Mouse (Mus musculus) cerebellum, adult 9-11 months (tissue): ENCODE measurements around the gene Tmem50b.
A peak's percentile ranks its signal among the peaks of the same experiment; 100 is the strongest.

Experiments
- DNase-seq: peaks from one replicate; pipeline ENCODE4 v3.0.0; 2022

Tmem50b gene

DNA sequence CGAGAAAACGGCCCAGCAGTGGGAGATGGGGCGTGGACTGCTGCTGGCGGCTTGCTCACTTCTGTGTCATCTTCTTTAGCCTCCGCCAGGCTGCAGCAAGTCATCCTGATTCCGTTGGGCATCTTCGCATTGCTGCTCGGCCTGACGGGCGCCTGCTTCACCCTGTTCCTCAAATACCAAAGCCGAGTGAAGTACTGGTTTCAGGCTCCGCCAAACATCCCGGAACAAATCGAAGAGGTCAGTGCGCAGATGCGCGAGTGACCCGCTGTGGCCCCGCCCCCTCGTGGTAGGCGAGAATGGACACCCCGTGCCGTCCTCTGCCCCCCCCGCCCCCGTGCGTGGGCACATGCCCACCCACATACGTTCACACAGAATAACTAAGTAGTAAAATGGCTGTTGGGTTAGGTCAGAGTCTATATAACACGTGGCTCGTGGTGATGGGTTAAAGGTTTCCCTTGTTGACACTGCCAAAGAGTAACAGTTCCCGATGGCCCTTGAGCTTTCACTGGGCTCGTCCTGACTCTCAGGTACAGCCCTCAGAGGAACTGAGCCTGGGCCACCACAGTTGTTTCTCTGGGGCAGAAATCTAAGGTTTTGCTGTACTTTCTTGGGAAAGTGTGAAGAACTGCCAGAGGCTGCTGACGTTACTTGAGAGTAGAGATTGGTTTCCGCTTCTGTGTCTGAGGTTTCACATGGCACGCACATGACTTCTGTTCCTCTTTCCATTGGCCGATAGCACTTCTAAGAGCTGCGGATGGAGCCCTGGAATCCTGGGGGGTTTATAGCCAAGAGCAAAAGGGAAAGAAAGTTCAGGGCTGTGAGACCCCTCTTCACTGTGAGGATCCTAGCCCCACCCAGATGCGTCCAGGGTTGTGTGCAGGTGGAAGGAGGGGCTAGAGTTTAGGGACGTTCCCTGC is 35.8 kb downstream of the Tmem50b start:
- no peak for DNase-seq

DNA sequence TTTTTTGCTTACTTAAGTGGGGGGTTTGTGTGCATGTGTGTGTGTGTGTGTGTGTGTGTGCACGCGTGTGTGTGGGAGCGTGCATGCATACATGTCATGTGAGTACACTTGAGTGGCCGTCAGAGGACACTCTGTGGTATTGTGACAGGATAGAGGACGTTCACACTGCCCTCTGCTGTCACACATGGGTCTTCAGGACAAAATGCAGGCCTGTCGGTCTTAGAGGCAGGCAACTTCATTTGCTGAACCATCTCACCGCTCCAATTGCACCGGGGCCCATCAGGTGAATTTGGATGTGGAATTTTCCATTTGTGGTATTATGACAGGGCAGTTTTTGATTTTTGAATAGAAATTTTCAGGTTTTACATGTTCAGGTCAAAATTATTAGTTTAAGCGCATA is 36.5 kb downstream of the Tmem50b start:
- peak; percentile 23 for DNase-seq

GRCm38 (mm10) chr16:91557693-91558092 is 39.9 kb downstream of the Tmem50b start:
- DNase-seq = no peak

DNA sequence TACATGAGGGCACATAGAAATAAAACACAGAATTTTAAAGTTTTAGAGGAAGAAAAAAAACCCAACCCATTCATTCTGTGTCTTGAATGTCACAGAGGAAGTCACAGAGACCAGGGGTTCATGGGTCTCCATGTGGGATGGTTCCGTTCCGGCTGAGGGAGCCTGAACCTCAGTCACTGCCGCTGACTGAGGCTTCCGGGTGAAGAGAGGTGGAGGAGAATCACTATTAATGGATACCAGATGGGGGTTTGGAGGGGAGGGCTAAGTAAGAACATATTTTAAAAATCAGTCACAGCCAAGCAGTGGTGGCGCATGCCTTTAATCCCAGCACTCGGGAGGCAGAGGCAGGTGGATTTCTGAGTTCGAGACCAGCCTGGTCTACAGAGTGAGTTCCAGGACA is 40.4 kb downstream of the Tmem50b start:
- DNase-seq = no peak

- DNase-seq = no peak
Observed at GRCm38 (mm10) chr16:91556659-91557058, 40.9 kb downstream of the Tmem50b start.

DNA sequence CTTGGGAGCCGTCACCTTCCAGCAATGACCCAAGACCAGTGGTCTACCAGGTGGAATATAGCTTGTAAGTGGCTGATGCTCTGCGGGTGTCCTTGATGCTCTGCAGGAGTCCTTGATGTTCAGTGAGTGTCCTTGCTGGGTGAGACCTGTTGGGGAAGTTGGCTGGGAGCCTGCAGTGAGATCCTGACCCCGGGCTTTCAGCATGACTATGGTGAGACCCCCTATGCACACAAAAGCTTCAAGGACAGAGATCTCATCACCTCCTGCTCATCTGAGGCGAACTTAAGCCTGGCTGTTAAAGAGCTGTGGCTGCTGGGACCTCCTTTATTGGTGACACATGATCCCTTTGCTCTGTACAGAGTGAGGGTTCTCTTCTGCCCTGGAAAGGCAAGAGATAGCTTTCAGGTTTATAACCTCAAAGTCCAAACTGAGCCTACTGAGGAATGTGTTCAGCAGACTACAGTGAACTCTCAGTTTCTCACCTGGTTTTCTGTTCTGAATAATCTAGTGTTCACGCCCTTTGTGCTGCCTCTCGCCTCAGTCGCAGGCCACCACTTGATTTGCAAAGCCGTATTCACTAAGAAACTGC is 42.5 kb downstream of the Tmem50b start:
- no peak for DNase-seq

GRCm38 (mm10) chr16:91553625-91554024 is 44.0 kb downstream of the Tmem50b start:
- peak; percentile 24 for DNase-seq

DNA sequence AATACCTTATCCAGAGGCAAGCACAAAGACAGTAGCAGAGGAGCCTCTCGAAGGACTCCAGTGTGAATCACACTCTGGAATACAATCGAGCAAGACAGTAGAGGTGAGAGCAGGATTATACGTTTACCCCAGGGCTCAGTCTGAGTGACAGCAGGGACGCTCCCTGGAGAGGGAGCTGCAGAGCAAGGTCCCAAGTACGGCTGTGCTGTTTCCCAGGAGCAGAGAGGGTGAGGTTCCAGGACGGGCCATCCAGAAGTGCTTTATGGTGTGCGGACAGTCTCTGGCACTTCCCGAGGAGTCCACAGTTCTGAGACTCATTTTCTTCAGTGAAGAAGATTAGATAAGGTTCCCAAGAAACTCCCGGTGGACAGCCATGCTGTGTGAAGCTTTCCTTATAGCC is 45.5 kb downstream of the Tmem50b start:
- DNase-seq = no peak

GRCm38 (mm10) chr16:91551081-91551524 is 46.5 kb downstream of the Tmem50b start:
- DNase-seq = no peak

GRCm38 (mm10) chr16:91549616-91550015 is 48.0 kb downstream of the Tmem50b start:
- no peak for DNase-seq

DNA sequence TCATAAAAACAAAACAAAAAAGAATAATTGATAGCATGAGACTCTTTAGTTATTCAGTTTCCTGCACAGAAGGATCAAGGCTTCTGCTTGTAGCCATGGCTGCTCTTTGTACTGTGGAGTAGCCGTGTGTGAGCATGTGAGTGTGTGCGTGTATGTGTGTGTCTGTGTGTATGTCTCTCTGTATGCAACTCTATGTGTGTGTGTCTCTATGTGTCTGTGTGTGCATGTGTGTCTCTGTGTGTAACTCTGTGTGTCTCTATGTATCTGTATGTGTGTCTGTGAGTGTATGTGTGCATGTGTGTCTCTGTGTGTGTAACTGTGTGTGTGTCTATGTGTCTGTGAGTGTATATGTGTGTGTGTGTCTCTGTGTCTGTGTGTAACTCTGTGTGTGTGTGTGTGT is 48.6 kb downstream of the Tmem50b start:
- no peak for DNase-seq

GRCm38 (mm10) chr16:91548586-91548985 is 49.0 kb downstream of the Tmem50b start:
- DNase-seq = no peak

GRCm38 (mm10) chr16:91547974-91548373 is 49.6 kb downstream of the Tmem50b start:
- DNase-seq = no peak

DNA sequence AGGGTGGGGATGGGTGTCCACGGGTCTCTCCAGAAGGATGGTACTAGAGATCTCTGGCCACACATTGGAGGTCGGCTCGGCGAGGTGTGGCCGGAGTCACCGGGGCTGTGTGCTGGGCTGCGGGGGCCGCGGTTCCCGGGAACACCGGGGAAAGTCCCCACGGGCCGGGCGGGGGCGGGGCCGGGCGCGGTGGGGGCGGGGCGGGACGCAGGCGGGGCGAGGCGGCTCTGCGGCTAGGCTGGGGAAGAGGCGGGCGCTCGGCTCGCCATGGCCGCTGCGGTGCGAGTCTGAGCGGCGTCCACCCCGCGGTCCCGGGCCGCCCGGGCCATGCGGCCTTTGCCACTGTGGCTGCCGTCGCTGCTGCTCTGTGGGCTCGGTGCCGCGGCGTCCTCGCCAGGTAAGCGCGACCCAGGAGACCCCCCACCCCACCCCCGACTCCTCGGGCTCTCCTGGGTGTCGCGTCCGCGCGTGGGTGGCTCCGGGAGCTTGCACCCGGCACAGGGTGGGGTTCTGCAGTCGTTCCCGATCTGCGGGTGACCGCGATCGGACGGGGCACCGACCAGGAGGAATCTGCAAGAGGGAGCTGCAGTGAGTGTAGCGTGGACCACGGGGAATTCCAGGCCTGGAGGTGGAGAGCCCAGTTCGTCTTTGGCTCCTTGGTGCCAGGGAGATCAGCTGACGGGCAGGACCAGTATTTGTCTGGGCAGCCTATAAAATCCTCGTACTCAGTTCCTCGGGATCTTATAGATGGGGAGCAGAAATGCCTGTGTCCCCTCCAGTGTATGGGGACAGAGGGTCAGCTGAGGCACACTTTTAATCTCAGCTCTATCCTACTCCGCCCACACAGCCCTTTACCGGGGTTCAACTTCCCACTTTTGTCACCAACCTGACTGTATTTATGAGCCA is 50.5 kb downstream of the Tmem50b start, which contains the start of gene Ifngr2:
TSS of gene Ifngr2 (plus strand) at position 237 of the 906 bp plus-strand sequence.
- peak; percentile 66 for DNase-seq

DNA sequence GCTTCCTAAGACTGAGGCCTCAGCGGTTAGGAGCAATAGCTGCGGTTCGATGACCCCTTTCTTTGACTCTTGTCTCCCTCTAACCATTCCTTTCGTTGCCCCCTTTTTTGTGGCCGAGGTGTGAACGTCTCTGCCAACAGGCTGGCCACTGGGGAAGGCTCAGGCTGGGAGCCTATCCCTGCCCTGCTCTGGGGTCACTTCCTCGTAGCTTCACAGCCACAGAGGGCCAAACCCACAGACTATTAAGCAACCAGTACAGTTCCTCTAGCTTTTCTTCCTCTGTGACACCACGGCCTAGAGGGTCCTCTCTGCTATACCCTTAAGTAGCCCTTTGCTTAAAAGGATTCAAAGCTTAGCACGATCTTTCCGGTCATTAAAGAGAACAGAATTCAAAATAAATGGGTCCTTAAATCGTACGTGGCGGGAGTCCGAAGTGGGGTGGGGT is 51.2 kb downstream of the Tmem50b start:
- peak; percentile 26 for DNase-seq

- DNase-seq = no peak
Observed at GRCm38 (mm10) chr16:91545597-91546281, 51.9 kb downstream of the Tmem50b start.

DNA sequence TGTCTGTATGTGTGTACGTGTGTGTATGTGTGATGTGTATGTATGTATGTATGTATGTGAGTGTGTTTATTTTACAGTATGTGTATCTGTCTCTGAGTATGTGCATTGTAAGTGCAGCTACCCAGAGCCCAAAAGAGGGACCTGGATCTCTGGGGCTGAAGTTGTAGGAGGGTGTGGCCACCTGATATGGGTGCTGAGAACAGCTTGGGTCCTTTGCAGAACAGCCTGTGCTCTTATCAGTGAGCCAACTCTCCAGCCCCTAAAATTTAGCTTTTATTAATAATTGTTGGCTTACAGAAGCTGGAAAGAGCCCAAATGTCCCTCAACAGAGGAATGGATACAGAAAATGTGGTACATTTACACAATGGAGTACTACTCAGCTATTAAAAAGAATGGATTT is 54.0 kb downstream of the Tmem50b start:
- DNase-seq = no peak

DNA sequence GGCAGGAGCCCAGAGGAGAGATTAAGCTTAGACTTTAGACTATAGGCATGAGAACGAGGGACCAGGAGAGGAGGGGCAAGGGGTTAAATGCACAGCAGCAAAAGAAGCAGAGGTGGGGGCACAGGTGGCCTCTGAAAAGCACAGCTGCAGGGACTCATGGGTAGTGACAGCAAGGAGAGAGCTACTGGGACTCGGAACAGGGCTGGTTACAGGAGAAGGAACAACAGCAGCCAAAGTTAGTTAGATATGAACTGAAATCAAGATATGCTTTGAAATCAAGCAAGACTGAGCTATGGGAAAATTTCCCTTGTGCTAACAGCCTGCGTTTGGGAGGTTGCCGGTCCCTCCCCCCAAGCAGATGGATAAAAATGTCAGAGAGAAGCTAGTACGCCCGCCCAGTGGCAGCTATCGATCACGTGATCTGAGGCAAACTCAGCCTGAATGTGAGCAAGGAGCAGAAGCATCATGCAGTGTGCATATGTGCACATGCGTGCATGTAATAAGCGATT is 56.0 kb downstream of the Tmem50b start:
- no peak for DNase-seq

- no peak for DNase-seq
Observed at GRCm38 (mm10) chr16:91538513-91538912, 59.1 kb downstream of the Tmem50b start.

DNA sequence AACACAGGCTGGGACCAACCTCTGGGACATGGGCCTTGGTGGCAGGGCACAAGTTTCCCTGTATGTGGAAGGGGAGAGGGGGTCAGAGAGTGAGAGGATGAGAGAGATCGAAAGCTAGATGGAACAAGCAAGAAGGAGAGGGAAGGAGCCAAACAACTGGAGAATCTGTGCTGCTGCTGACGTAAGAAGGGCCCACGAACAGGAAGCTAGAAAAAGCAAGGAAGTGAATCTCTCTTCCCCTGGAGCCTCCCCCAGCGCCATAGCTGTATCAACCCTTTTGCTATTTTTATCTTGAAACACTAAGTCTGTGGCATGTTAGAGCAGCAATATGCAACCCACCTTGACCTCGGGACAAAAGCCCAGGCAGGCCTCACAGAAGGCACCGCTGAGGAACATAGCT is 59.5 kb downstream of the Tmem50b start:
- DNase-seq = no peak

- DNase-seq = no peak
Observed at GRCm38 (mm10) chr16:91537065-91537464, 60.5 kb downstream of the Tmem50b start.

DNA sequence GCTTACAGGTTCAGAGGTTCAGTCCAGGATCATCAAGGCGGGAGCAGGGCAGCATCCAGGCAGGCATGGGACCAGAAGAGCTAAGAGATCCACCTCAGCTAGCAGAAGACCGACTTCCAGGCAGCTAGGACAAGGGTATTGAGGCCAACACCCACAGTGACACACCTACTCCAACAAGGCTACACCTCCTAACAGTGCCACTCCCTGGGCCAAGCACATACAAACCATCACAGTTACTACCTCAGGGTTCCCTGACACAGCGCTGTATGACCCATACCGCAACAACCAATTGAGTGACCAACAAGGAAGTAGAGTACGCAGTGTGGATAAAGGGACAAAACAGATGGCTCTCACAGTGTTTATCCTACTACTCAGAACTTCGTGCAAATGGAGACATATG is 61.2 kb downstream of the Tmem50b start:
- no peak for DNase-seq
